Mouse (Mus musculus) G1E-ER4 (cell line): Measurements from ENCODE around the gene Olfr1497. TPM values are rescaled to one million over a fixed set of nuclear protein-coding genes. Genes with fewer than 3 reads are reported as not detected.

Experiments used
- GATA1 ChIP-seq: IDR thresholded peaks from one replicate; pipeline ENCODE4 v1.8.0; 2012; ENCODE audit warnings: low read length, inconsistent platforms
- polyA plus RNA-seq: library from polyadenylated mRNA; stranded (reverse); fragments of >175 nt; gene quantifications from 2 replicates; pipeline ENCODE4 v1.2.3, GENCODE M21; 2012

The Olfr1497 gene
- polyA plus RNA-seq: not detected in 2 replicates

GRCm38 (mm10) chr19:13798102-13798501 is at the start of gene Olfr1497:
Gene Olfr1497 (minus strand): TSS chr19:13798202.
- TF ChIP-seq GATA1: no peak

GRCm38 (mm10) chr19:13830388-13830787 is 32.4 kb upstream of the Olfr1497 start, which contains the start of gene Olfr1500:
Gene Olfr1500 (minus strand): TSS chr19:13830488.
- no peak for TF ChIP-seq GATA1

GRCm38 (mm10) chr19:13828447-13828846 is 30.4 kb upstream of the Olfr1497 start:
- TF ChIP-seq GATA1: no peak

- TF ChIP-seq GATA1: no peak
These were observed 22.8 kb upstream of the Olfr1497 start for GRCm38 (mm10) chr19:13820847-13821246.

- no peak for TF ChIP-seq GATA1
These were observed 21.3 kb upstream of the Olfr1497 start, which contains the start of gene Olfr1499 for GRCm38 (mm10) chr19:13819347-13819746. Gene Olfr1499 (minus strand): TSS chr19:13819447.

GRCm38 (mm10) chr19:13818827-13819226 is 20.8 kb upstream of the Olfr1497 start:
- TF ChIP-seq GATA1: no peak

GRCm38 (mm10) chr19:13812823-13813222 is 14.8 kb upstream of the Olfr1497 start:
- no peak for TF ChIP-seq GATA1

GRCm38 (mm10) chr19:13777578-13777977 is 20.4 kb downstream of the Olfr1497 start, which contains the start of gene Olfr1496:
Gene Olfr1496 (plus strand): TSS chr19:13777878.
- TF ChIP-seq GATA1: no peak

- TF ChIP-seq GATA1: no peak
These were observed 29.3 kb downstream of the Olfr1497 start for GRCm38 (mm10) chr19:13768565-13769276.

GRCm38 (mm10) chr19:13764306-13764705 is 33.7 kb downstream of the Olfr1497 start, which contains the start of gene Olfr1495:
Gene Olfr1495 (plus strand): TSS chr19:13764606.
- TF ChIP-seq GATA1: no peak

GRCm38 (mm10) chr19:13749366-13749765 is 48.6 kb downstream of the Olfr1497 start:
- no peak for TF ChIP-seq GATA1

Other genes with a start within 250 kb of the Olfr1497 start
- not detected in 2 replicates for gene Olfr1484, start 214.7 kb downstream of the Olfr1497 start, polyA plus RNA-seq
- not detected in 2 replicates for gene Olfr1487, start 180.8 kb downstream of the Olfr1497 start, polyA plus RNA-seq
- gene Olfr1489, start 166.6 kb downstream of the Olfr1497 start, polyA plus RNA-seq: not detected in 2 replicates
- not detected in 2 replicates for gene Olfr1490, start 147.1 kb downstream of the Olfr1497 start, polyA plus RNA-seq
- not detected in 2 replicates for gene Olfr1491, start 100.9 kb downstream of the Olfr1497 start, polyA plus RNA-seq
- gene Olfr1493-ps1, start 74.9 kb downstream of the Olfr1497 start, polyA plus RNA-seq: not detected in 2 replicates
- gene Olfr1494, start 58.5 kb downstream of the Olfr1497 start, polyA plus RNA-seq: not detected in 2 replicates
- gene Olfr1495, start 33.6 kb downstream of the Olfr1497 start, polyA plus RNA-seq: not detected in 2 replicates
- gene Olfr1496, start 20.3 kb downstream of the Olfr1497 start, polyA plus RNA-seq: not detected in 2 replicates
- not detected in 2 replicates for gene Olfr1499, start 21.2 kb upstream of the Olfr1497 start, polyA plus RNA-seq
- not detected in 2 replicates for gene Olfr1500, start 32.3 kb upstream of the Olfr1497 start, polyA plus RNA-seq
- not detected in 2 replicates for gene Olfr1501, start 52.5 kb upstream of the Olfr1497 start, polyA plus RNA-seq
- not detected in 2 replicates for gene Olfr1502, start 63.6 kb upstream of the Olfr1497 start, polyA plus RNA-seq
- not detected in 2 replicates for gene Olfr1504, start 99.7 kb upstream of the Olfr1497 start, polyA plus RNA-seq
- not detected in 2 replicates for gene Olfr1505, start 115.3 kb upstream of the Olfr1497 start, polyA plus RNA-seq